Mouse (Mus musculus) embryonic stem cell, embryonic (primary cell): ENCODE data around the gene Fam171a2.

Experiments
- CTCF ChIA-PET, 4 experiments: fragments of 300-600 bp in 2 of 4; fragments of 350-600 bp in 2 of 4; sonication (Branson Sonifier 250); formaldehyde crosslinking; loops; one replicate each; lab custom pipeline; 2022; ENCODE audit warnings: inconsistent platforms in 2 of 4; lab: Charles Lee
- POLR2A ChIA-PET, 4 experiments: fragments of 300-600 bp in 2 of 4; fragments of 350-600 bp in 2 of 4; sonication (Branson Sonifier 250); formaldehyde crosslinking; loops; one replicate each; lab custom pipeline; 2022; ENCODE audit warnings: antibody characterized with exemption in 4 of 4, inconsistent platforms in 1 of 4; lab: Charles Lee

Fam171a2 gene

GRCm38 (mm10) chr11:102444321-102444720 is 3.2 kb downstream of the Fam171a2 start:
- ChIA-PET POLR2A (interaction anchor here (0.6 to 6.2 kb wide), 16 partner anchors 9 to 378 kb away, joined by 3 to 44 read pairs (median 4); partner anchors contain the start of genes Grn (in 2 of the 4) and Slc25a39 (in 1 of the 4)), CTCF (interaction anchor here in 3 of 4 experiments (0.6 to 5.5 kb wide), 7 partner anchors 10 to 402 kb away, joined by 3 to 42 read pairs (median 3); partner anchors contain the start of gene Grn (in 1 of the 3))

DNA sequence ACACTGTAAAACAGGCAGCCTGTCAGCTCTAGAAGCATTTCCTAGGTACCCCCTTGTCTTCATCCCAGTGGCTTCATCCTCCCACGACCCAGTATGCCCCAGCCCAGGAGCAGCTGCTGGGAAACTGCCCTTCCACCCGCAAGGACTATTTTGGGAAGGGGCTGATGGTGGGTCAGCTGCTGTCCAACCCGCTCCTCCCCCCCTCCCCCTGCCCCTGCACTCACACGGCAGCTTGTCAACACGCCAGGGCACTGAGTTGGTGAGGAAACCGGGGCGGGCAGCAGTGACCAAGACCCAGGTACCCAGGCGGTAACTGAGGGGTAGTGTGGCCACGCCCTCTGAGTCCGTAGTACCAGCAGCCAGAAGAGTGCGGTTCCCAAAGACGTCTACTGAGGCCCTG is 3.7 kb downstream of the Fam171a2 start:
- POLR2A ChIA-PET: interaction anchor here in 3 of 4 experiments (0.6 to 6.2 kb wide), 10 partner anchors 9 to 289 kb away, joined by 3 to 44 read pairs (median 4); partner anchors contain the start of genes Grn (in 1 of the 3) and Slc25a39 (in 1 of the 3)
- CTCF ChIA-PET: interaction anchor here in 2 of 4 experiments (0.7 to 5.5 kb wide), 5 partner anchors 13 to 223 kb away, joined by 3 to 42 read pairs (median 4); partner anchors contain the start of genes BC030867 (in 1 of the 2) and Grn (in 1 of the 2)

- CTCF ChIA-PET: interaction anchor here in 3 of 4 experiments (0.6 to 1.5 kb wide), 4 partner anchors 12 to 461 kb away, joined by 3 to 6 read pairs (median 4); partner anchors contain the start of gene Grn (in 1 of the 3)
- POLR2A ChIA-PET: interaction anchor here in 1 of 4 experiments (1.2 kb wide), 1 partner anchor 12 kb away, joined by 4 read pairs; the partner anchor contains the start of gene Grn
Observed at GRCm38 (mm10) chr11:102442089-102442488, 5.4 kb downstream of the Fam171a2 start.

GRCm38 (mm10) chr11:102441434-102441833 is 6.0 kb downstream of the Fam171a2 start:
- ChIA-PET CTCF (interaction anchor here in 3 of 4 experiments (0.6 to 1.5 kb wide), 5 partner anchors 10 to 461 kb away, joined by 3 to 8 read pairs (median 4); partner anchors contain the start of gene Grn (in 1 of the 3)), POLR2A (interaction anchor here in 2 of 4 experiments (1.2 kb wide), 2 partner anchors 11 to 141 kb away, joined by 4 read pairs; partner anchors contain the start of gene Grn (in 1 of the 2))

DNA sequence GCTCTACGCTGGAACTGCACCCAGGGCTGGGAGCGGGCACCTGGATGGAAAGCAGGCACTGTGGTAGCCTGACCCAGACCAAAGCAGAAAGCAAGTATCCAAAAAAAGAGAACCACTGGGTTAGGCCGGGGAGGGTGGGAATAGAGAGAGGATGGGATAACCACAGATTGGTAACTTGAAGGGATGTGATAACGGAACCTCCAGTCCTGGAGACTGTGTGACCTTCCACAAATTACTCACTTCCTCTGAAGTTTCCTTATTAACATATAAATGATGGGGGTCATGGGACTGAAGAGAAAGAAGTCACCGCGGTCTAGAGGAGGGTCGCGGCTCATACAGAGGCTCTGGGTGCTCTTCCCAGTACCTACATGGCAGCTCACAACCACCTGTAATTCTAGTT is 7.2 kb downstream of the Fam171a2 start:
- CTCF ChIA-PET: interaction anchor here in 3 of 4 experiments (0.6 to 2.0 kb wide), 6 partner anchors 10 to 156 kb away, joined by 3 to 7 read pairs (median 4); partner anchors contain the start of genes Grn (in 1 of the 3) and Tmub2 (in 1 of the 3)
- POLR2A ChIA-PET: interaction anchor here in 3 of 4 experiments (0.6 to 5.1 kb wide), 13 partner anchors 10 to 182 kb away, joined by 3 to 60 read pairs (median 5); partner anchors contain the start of genes Grn (in 2 of the 3), Slc25a39 (in 2 of the 3), Asb16 (in 1 of the 3) and Atxn7l3 (in 1 of the 3)

GRCm38 (mm10) chr11:102439093-102440082 is 8.1 kb downstream of the Fam171a2 start:
- ChIA-PET POLR2A (interaction anchor here (0.5 to 5.1 kb wide), 52 partner anchors 8 to 355 kb away, joined by 3 to 60 read pairs (median 6); partner anchors contain the start of genes Fam171a2 (in 3 of the 4), Grn (in 3 of the 4), Slc25a39 (in 3 of the 4) and Asb16 (in 2 of the 4)), CTCF (interaction anchor here (0.5 to 5.2 kb wide), 62 partner anchors 7 to 399 kb away, joined by 3 to 86 read pairs (median 5); partner anchors contain the start of genes Fam171a2 (in 4 of the 4), Grn (in 3 of the 4), Tmub2 (in 2 of the 4) and BC030867 (in 1 of the 4))

GRCm38 (mm10) chr11:102438212-102439092 is 9.0 kb downstream of the Fam171a2 start:
- ChIA-PET POLR2A (interaction anchor here (0.5 to 5.1 kb wide), 73 partner anchors 8 to 923 kb away, joined by 3 to 60 read pairs (median 5); partner anchors contain the start of genes Asb16 (in 3 of the 4), Fam171a2 (in 3 of the 4), Grn (in 3 of the 4) and Slc25a39 (in 3 of the 4)), CTCF (interaction anchor here (0.5 to 5.2 kb wide), 82 partner anchors 8 to 595 kb away, joined by 3 to 86 read pairs (median 5); partner anchors contain the start of genes Fam171a2 (in 4 of the 4), Grn (in 3 of the 4), Slc25a39 (in 2 of the 4) and Tmub2 (in 2 of the 4))

DNA sequence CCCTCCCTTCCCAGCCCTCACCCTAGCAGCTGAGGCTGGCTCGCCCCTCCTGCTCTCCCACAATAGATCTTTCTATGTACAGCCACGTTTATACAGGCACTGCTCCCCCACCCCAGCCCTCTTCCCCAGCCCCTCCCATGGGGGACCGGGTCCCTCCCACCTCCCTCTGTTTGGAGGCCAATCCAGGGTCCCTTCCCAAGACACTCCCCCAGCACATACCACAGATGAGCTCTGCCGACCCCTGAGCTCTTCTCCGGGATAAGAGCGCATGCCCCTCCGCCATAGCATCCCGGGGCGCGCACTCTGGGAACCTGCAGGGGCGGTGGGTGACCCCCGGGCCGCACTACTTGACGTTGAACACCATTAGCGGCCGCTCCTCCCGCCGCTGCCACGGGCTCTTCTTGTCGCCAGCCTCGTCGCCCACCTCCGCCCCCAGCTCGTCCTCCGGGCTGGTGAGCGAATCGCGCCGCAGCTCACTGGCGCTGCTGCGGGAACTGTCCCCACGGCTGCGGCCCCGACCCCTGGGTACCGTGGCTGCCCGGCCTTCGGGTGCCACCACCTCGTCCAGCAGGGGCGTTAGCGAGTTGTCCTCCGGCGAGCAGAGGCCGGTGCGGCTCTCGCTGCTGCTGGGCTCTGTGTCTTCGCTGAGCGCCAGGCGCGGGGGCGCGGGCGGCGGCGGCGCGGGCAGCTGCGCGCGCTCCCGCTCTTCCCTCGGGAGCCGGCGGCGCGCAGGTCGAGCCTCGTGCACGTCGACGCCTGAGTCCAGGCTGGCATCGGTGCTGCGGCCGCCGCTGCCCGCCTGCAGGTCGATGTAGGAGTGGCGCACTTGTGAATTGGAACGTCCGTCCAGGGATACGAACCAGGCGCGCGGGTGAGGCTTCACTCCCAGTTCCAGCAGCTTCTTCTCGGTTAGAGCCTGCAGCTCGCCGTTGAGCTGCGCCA is 10.1 kb downstream of the Fam171a2 start:
- POLR2A ChIA-PET: interaction anchor here (0.5 to 5.1 kb wide), 104 partner anchors 7 to 1333 kb away, joined by 3 to 60 read pairs (median 4); partner anchors contain the start of genes Asb16 (in 3 of the 4), Slc25a39 (in 3 of the 4), Fam171a2 (in 2 of the 4) and Rundc3a (in 2 of the 4)
- CTCF ChIA-PET: interaction anchor here (0.6 to 5.2 kb wide), 87 partner anchors 7 to 419 kb away, joined by 3 to 86 read pairs (median 4); partner anchors contain the start of genes Fam171a2 (in 3 of the 4), Tmub2 (in 3 of the 4), Grn (in 2 of the 4) and Slc25a39 (in 2 of the 4)

DNA sequence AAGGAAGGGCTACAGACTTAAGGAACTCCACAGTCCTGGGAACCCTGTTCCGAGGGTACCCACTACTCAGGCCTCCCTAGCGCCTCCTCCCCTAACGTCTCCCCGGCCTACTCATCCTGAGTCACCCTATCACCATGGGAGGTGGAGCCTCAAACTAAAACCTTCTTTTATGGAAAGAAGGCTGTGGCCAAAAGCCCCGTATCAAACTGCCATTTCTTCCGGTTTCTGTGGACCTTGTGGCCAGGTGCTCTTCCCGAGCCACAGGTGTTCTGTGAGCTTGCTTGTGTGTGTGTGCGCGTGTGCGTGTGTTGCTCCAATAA is 11.1 kb downstream of the Fam171a2 start:
- POLR2A ChIA-PET: interaction anchor here (0.6 to 5.1 kb wide), 48 partner anchors 9 to 217 kb away, joined by 3 to 60 read pairs (median 7); partner anchors contain the start of genes Slc25a39 (in 3 of the 4), Fam171a2 (in 2 of the 4), Tmub2 (in 2 of the 4) and Asb16 (in 1 of the 4)
- CTCF ChIA-PET: interaction anchor here (1.0 to 5.2 kb wide), 12 partner anchors 10 to 180 kb away, joined by 3 to 86 read pairs (median 17); partner anchors contain the start of gene Fam171a2 (in 3 of the 4)

DNA sequence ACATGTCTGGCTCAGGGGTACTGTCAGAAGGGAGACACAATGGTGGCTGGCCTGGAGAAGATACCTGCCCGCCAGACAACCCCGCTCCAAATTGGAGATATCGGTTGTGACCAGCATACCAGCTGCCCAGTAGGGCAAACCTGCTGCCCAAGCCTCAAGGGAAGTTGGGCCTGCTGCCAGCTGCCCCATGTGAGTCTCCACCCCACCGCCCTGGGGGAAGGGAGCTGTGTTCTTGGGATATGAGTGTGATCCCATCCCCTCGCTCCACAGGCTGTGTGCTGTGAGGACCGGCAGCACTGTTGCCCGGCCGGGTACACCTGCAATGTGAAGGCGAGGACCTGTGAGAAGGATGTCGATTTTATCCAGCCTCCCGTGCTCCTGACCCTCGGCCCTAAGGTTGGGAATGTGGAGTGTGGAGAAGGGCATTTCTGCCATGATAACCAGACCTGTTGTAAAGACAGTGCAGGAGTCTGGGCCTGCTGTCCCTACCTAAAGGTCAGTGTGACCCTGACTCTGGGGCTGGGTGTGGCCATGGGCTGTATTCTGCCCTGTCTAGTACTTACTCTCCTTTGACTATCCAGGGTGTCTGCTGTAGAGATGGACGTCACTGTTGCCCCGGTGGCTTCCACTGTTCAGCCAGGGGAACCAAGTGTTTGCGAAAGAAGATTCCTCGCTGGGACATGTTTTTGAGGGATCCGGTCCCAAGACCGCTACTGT is 11.6 kb downstream of the Fam171a2 start:
- ChIA-PET POLR2A (interaction anchor here in 3 of 4 experiments (0.7 to 5.1 kb wide), 17 partner anchors 8 to 178 kb away, joined by 3 to 57 read pairs (median 7); partner anchors contain the start of genes Fam171a2 (in 2 of the 3), Slc25a39 (in 2 of the 3), Itga2b (in 1 of the 3) and Tmub2 (in 1 of the 3)), CTCF (interaction anchor here in 2 of 4 experiments (2.3 to 5.2 kb wide), 3 partner anchors 12 to 129 kb away, joined by 18 to 45 read pairs (median 35); partner anchors contain the start of gene Fam171a2 (in 1 of the 2))

- POLR2A ChIA-PET: interaction anchor here in 2 of 4 experiments (0.6 to 4.0 kb wide), 30 partner anchors 10 to 187 kb away, joined by 3 to 42 read pairs (median 3); partner anchors contain the start of genes Slc25a39 (in 2 of the 2), Asb16 (in 1 of the 2), BC030867 (in 1 of the 2) and Fam171a2 (in 1 of the 2)
- CTCF ChIA-PET: interaction anchor here (0.8 to 5.2 kb wide), 26 partner anchors 10 to 367 kb away, joined by 3 to 45 read pairs (median 4); partner anchors contain the start of genes Fam171a2 (in 3 of the 4), BC030867 (in 2 of the 4), Tmub2 (in 2 of the 4) and Slc25a39 (in 1 of the 4)
Observed at GRCm38 (mm10) chr11:102434816-102435705, 12.4 kb downstream of the Fam171a2 start.

DNA sequence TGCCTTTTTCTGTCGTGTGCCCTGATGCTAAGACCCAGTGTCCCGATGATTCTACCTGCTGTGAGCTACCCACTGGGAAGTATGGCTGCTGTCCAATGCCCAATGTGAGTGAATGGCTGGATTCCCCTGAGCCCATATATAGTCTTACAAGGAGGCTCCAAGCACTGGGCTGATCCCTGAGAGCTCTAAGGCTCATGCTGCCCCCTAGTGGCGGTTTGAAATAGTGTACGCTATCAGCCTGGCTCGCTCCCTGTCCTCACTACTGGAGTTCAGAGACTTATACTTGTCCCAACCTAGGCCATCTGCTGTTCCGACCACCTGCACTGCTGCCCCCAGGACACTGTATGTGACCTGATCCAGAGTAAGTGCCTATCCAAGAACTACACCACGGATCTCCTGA is 13.1 kb downstream of the Fam171a2 start:
- POLR2A ChIA-PET: interaction anchor here in 3 of 4 experiments (0.6 to 2.3 kb wide), 27 partner anchors 10 to 186 kb away, joined by 3 to 18 read pairs (median 3); partner anchors contain the start of genes Slc25a39 (in 2 of the 3), Asb16 (in 1 of the 3), BC030867 (in 1 of the 3) and Tmub2 (in 1 of the 3)
- CTCF ChIA-PET: interaction anchor here (0.5 to 5.2 kb wide), 37 partner anchors 10 to 807 kb away, joined by 3 to 45 read pairs (median 3); partner anchors contain the start of genes Fam171a2 (in 3 of the 4), Tmub2 (in 3 of the 4), BC030867 (in 2 of the 4) and G6pc3 (in 1 of the 4)
